Mouse (Mus musculus) spleen, postnatal 10 days (tissue): ENCODE results near the gene Snx17.
A peak's percentile ranks its signal among the peaks of the same experiment; 100 is the strongest.

Experiments used
- DNase-seq, 2 experiments: peaks; one replicate each; pipeline ENCODE4 v3.0.0; 2021 to 2022; ENCODE audit warnings: low spot score in 2 of 2

Gene Snx17

GRCm38 (mm10) chr5:31192939-31193630 is at the start of gene Snx17, which contains the start of gene Eif2b4:
TSS of gene Snx17 (plus strand) at chr5:31193227.
TSS of gene Eif2b4 (minus strand) at chr5:31193430.
- DNase-seq = peak; percentile 99

GRCm38 (mm10) chr5:31149781-31150180 is 43.2 kb upstream of the Snx17 start:
- DNase-seq = no peak

DNA sequence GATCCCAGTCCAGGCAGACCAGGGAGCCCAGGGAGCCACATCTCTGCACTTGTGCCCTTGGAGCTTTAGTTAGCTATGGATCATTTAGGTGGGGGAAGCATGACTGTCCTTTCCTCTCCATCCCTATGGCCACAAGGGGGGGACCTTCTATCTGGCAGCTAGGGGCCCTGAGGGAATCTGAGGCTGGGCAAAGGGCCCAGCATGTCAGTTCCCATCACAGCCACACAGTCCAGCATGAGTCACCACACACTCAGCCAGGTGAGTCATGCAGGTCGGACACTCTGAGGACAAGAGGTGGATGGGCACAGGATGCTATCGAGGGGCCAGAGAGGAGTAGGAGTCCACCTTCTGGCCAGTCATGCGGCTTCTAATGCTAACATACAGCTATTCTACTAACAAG is 41.3 kb upstream of the Snx17 start:
- no peak for DNase-seq

GRCm38 (mm10) chr5:31153516-31154151 is 39.4 kb upstream of the Snx17 start:
- DNase-seq = peak in 1 of 2 experiments; percentile 12

- DNase-seq = peak; percentile 70 to 78
These were observed 38.9 kb upstream of the Snx17 start, which contains the start of gene Mpv17 for GRCm38 (mm10) chr5:31154152-31154553. TSS of gene Mpv17 (minus strand) at chr5:31154251.

DNA sequence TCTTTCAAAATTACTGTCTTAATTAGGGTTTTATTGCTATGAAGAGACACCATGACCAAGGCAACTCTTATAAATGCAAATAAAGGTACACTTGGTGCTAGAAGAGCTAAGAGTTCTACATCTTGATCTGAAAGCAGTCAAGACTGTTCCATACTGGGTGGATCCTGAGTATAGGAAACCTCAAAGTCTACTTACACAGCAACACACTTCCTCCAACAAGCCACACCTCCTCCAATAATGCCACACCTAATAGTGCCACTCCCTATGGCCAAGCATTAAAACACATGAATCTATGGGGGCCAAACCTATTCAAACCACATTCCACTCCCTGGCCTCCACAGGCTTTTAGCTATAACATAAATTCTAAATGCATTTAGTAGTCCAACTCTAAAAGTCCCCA is 30.6 kb upstream of the Snx17 start:
- DNase-seq = no peak

- no peak for DNase-seq
These were observed 28.1 kb upstream of the Snx17 start for GRCm38 (mm10) chr5:31164878-31165277.

- no peak for DNase-seq
These were observed 24.4 kb upstream of the Snx17 start for GRCm38 (mm10) chr5:31168630-31169029.

GRCm38 (mm10) chr5:31179301-31179765 is 13.7 kb upstream of the Snx17 start:
- DNase-seq = peak in 1 of 2 experiments; percentile 57

DNA sequence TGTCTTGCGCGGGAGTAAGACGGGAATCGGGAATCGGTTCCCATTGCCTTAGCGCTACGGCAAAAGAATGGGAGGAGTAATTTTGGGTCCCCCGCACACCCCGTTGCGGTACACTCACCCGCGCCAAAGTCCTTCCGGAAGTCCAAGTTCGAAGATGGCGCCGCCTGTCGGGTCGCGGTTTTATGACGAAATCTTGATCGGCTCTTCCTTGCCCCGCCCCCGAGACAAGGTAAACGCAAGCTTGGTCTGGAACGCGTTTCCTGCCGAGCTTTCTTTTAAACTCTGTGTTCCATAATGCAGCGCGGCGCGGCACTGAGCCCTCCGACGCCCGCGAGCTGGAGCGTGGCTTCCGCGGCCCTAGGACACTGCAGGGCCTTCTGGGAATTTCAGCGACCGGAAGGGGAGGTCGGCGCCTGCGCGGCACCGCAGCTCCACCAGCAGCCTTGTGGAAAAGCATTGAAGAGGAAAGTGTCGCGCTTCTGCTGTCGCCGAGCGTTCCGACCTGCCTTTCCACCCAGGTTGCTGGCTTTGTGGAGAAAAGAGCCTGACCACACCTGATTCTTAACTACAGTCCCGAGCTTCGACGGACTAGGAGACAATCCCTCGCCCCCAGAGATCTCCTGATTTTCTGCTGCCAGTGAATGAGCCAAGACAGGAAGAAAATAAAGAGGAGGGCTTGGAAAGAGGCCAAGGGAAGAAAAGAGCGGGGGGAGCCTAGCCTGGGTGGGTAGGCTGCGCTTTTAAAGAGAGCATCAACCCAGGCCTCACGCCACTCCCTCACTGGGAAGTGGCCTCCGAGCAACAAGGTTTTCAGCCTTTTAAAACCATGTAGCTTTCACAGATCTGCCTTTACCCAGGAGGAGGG is 13.0 kb upstream of the Snx17 start, which contains the start of the genes Gm29609 and Gtf3c2:
TSS of gene Gm29609 (minus strand) at position 146 of the 865 bp plus-strand sequence.
TSS of gene Gtf3c2 (minus strand) at position 379 of the 865 bp plus-strand sequence.
- DNase-seq = peak; percentile 93 to 97

GRCm38 (mm10) chr5:31181183-31181770 is 11.8 kb upstream of the Snx17 start:
- DNase-seq = no peak

GRCm38 (mm10) chr5:31183678-31184077 is 9.3 kb upstream of the Snx17 start:
- DNase-seq = no peak

DNA sequence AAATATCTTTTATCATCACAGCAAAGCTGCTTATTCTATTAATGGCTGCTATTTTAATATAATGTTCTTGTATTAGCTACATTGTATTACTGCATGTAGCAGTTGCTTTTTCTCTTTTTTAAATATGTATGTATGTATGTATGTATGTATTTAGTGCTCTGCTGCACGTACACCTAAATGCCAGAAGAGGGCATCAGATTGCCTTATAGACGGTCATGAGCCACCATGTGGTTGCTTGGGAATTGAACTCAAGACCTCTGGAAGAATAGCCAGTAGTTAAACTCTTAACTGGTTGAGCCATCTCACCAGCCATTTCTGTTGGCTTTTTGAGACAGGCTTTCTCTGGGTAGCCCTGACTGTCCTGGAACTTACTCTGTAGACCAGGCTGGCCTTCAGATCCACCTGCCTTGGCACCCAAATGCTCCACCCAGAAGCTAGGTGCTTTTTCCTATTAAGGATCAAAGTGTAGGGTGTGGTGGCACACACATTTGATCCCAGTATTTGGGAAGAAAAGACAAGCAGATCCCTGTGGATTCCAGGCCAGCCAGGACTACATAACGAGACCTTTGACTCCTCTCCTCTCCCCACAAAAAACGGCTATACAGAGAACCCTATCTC is 4.7 kb upstream of the Snx17 start:
- DNase-seq = no peak

DNA sequence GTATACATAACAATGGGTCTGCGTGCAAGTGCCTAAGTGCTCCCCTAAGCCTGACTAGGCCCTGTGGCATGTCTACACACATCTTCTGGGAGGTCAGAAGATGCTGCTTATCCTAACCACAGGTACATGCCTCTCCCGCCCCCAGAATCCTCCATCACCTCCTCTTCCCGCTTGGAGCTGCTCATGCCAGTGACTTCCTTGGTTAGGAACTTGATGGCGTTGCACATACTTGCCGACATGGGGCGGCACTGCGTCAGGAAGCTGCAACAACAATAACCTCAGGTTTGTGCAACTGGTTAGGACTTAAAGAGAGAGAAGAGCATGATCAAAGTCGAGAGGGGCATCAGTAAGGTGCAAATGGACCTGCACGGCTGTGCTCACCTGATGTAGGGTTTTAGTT is 2.8 kb upstream of the Snx17 start:
- no peak for DNase-seq

- DNase-seq = peak in 1 of 2 experiments; percentile 24
These were observed 735 bp upstream of the Snx17 start for GRCm38 (mm10) chr5:31192045-31192938.

DNA sequence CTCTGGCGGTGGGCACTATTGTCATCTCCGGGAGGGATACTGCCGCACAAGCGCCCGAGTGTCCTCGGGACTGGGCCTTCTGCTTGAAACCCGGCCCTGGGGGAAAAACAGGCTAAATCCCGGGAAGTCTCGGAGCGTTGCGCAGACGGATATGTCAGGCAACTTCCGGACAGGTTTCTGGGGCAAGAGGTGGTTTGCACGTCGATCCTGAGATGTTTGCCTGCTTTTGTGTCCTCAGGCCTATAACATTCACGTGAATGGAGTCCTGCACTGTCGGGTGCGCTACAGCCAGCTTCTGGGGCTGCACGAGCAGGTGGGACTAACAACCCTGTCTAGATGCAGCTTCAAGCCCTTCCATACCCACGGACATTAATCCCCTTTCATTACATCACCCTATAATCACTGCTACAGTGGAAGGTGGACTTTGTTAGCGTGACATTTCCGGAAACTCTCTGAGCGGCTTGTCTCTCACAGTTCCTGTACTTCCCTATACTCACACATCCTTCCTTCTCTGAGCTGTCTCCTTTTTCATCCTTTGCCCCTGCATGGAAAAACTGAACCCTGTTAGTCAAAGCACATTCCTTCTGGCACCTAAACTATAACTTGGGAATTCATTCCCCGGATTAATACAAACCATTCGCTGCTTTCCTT is 729 bp downstream of the Snx17 start:
- DNase-seq = no peak

- DNase-seq = no peak
These were observed 1.8 kb downstream of the Snx17 start for GRCm38 (mm10) chr5:31194486-31195485.

- no peak for DNase-seq
These were observed 2.6 kb downstream of the Snx17 start for GRCm38 (mm10) chr5:31195671-31196070.
